Mouse (Mus musculus): ENCODE data around the gene Cacna2d4.

DNA sequence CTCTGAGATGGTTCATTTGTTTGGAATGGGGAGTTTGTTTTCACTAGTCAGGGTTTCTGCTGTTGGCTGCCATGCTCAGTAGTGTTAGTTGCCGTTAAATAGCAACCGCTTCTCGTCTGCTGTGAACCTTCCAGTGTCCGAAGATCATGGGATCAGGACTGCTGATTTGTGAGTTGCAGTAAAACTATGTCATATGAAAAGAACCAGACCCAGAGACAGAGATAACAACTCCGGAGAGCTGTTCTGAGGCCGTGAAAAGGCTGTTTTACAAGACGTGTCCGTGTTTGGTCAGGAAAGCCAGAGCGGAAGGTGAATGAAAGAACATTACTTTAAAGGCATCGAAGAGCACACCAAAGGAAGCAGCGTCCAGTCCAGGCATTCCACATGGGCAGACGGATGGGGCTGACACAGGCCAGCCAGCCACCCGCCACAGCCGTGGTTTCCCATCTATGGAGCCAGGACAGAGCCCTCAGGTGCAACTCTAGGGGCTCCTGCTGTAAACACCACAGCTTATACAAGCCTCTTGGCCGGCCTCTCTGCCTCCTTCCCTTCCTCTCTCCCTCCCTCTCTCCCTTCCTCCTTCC is 42.7 kb upstream of the Cacna2d4 start:
- TF ChIP-seq POLR2A (IDR thresholded peaks at IDR 0.05; ENCODE audit: insufficient read depth, low read length) (no peak), EP300 (IDR thresholded peaks at IDR 0.05; ENCODE audit: insufficient read depth, low read depth, low read length) (no peak)
